Mouse (Mus musculus) stomach, embryonic 16.5 days (tissue): ENCODE data around the gene Igsf9. TPM values are rescaled to one million over a fixed set of nuclear protein-coding genes. Genes with fewer than 3 reads are reported as not detected.
A peak's percentile ranks its signal among the peaks of the same experiment; 100 is the strongest.

Source experiments
- ATAC-seq: fragments of 200-750 bp; cut with Nextera tagmentation; 2 replicates; pipeline ENCODE4 v1.8.0; 2017; ENCODE audit warnings: moderate number of reproducible peaks, moderate TSS enrichment; ENCODE audit not compliant: insufficient read depth, low FRiP score
- H3K27ac ChIP-seq: fragments of 300-500 bp; sonication (generic); 2 replicates; pipeline ENCODE4 v1.5.1; 2014; ENCODE audit warnings: low read length
- H3K27me3 ChIP-seq: fragments of 300-500 bp; sonication (generic); 2 replicates; pipeline ENCODE4 v1.6.1; 2014; ENCODE audit warnings: low read length, control low read depth, mixed read lengths; ENCODE audit not compliant: control insufficient read depth, insufficient read depth
- H3K36me3 ChIP-seq: fragments of 300-500 bp; sonication (generic); 2 replicates; pipeline ENCODE4 v1.6.1; 2014; ENCODE audit warnings: low read length; ENCODE audit not compliant: control insufficient read depth, insufficient read depth
- H3K4me1 ChIP-seq: fragments of 300-500 bp; sonication (generic); 2 replicates; pipeline ENCODE4 v1.6.1; 2014; ENCODE audit warnings: low read length, control low read depth, mixed read lengths; ENCODE audit not compliant: control insufficient read depth, insufficient read depth
- H3K4me2 ChIP-seq: fragments of 300-500 bp; sonication (generic); 2 replicates; pipeline ENCODE4 v1.6.1; 2014; ENCODE audit warnings: low read depth, low read length, mixed read lengths
- H3K4me3 ChIP-seq: fragments of 300-500 bp; sonication (generic); replicated peaks from 2 replicates; pipeline ENCODE4 v1.5.1; 2014; ENCODE audit warnings: mild to moderate bottlenecking, low read length
- H3K9ac ChIP-seq: fragments of 300-500 bp; sonication (generic); 2 replicates; pipeline ENCODE4 v1.6.1; 2014; ENCODE audit warnings: low read length
- H3K9me3 ChIP-seq: fragments of 300-500 bp; sonication (generic); replicated peaks from 2 replicates; pipeline ENCODE4 v1.6.1; 2016; ENCODE audit warnings: low read length, control low read depth; ENCODE audit not compliant: control insufficient read depth
- WGBS: fragments of 180-500 bp; shearing (Covaris S2); extraction: QIAGEN DNeasy Blood & Tissue Kit; methylation state at CpG from one replicate; pipeline ENCODE4 v1.1.7; 2014; 5-methylcytosine and 5-hydroxymethylcytosine counted together
- polyA plus RNA-seq: library from polyadenylated mRNA; unstranded; fragments of >200 nt; fragmentation: Nextera tagmentation; extraction: Ambion mirVana; gene quantifications from 2 replicates; pipeline ENCODE4 v1.2.1, GENCODE M21; 2015

The Igsf9 gene
- polyA plus RNA-seq, 1 experiment from 2014 or later, result 51.6 TPM

GRCm38 (mm10) chr1:172507001-172507400 lies 25.4 kb downstream of the Igsf9 start:
- no peak overlapping the region for H3K4me3 ChIP-seq
- no peak for ATAC-seq
- peaks cover 38% of the 10 kb centered on the region for H3K4me1 ChIP-seq
- H3K9me3 ChIP-seq, result no peaks in the 10 kb centered on the region
- no peak overlapping the region for H3K27ac ChIP-seq
- no peaks in the 10 kb centered on the region for H3K27me3 ChIP-seq
- H3K36me3 ChIP-seq, result peaks cover 14% of the 10 kb centered on the region
- H3K9ac ChIP-seq, result no peak overlapping the region
- 47% methylated on average over 5 of the region's 5 CpGs for WGBS
- H3K4me2 ChIP-seq, result no peak overlapping the region

GRCm38 (mm10) chr1:172507701-172508100 lies 26.1 kb downstream of the Igsf9 start:
- no peak overlapping the region for H3K4me2 ChIP-seq
- no peak overlapping the region for H3K9ac ChIP-seq
- H3K27ac ChIP-seq, result no peak overlapping the region
- H3K9me3 ChIP-seq, result no peaks in the 10 kb centered on the region
- H3K27me3 ChIP-seq, result no peaks in the 10 kb centered on the region
- ATAC-seq, result no peak
- no peak overlapping the region for H3K4me3 ChIP-seq
- peaks cover 34% of the 10 kb centered on the region for H3K4me1 ChIP-seq
- peaks cover 14% of the 10 kb centered on the region for H3K36me3 ChIP-seq
- 88% methylated on average over 3 of the region's 3 CpGs for WGBS

- Histone ChIP-seq H3K27me3 (no peaks in the 10 kb centered on the region), H3K4me1 (peaks cover 34% of the 10 kb centered on the region), H3K4me2 (no peak overlapping the region), H3K4me3 (no peak overlapping the region), H3K27ac (no peak overlapping the region), H3K36me3 (peaks cover 14% of the 10 kb centered on the region), H3K9me3 (no peaks in the 10 kb centered on the region), H3K9ac (no peak overlapping the region)
- no peak for ATAC-seq
- WGBS, result 61% methylated on average over 2 of the region's 2 CpGs
Measured at GRCm38 (mm10) chr1:172508172-172508571, 26.6 kb downstream of the Igsf9 start.

- ATAC-seq, result no peak
- 71% methylated on average over 5 of the region's 5 CpGs for WGBS
- Histone ChIP-seq H3K4me2 (no peak overlapping the region), H3K9ac (no peak overlapping the region), H3K4me3 (no peak overlapping the region), H3K9me3 (no peaks in the 10 kb centered on the region), H3K36me3 (peaks cover 14% of the 10 kb centered on the region), H3K27me3 (no peaks in the 10 kb centered on the region), H3K4me1 (peaks cover 34% of the 10 kb centered on the region), H3K27ac (peak overlapping the region; percentile 88)
Measured at GRCm38 (mm10) chr1:172509235-172509634, 27.6 kb downstream of the Igsf9 start.

GRCm38 (mm10) chr1:172509983-172510382 lies 28.4 kb downstream of the Igsf9 start:
- peaks cover 14% of the 10 kb centered on the region for H3K36me3 ChIP-seq
- H3K4me1 ChIP-seq, result peaks cover 34% of the 10 kb centered on the region
- WGBS, result 40% methylated on average over 8 of the region's 8 CpGs
- H3K4me3 ChIP-seq, result no peak overlapping the region
- peak; percentile 64 for ATAC-seq
- peak overlapping the region; percentile 37; the same call in 1 of the 2 replicates for H3K9ac ChIP-seq
- no peaks in the 10 kb centered on the region for H3K27me3 ChIP-seq
- peak overlapping the region; percentile 42 for H3K4me2 ChIP-seq
- no peaks in the 10 kb centered on the region for H3K9me3 ChIP-seq
- peak overlapping the region; percentile 88 for H3K27ac ChIP-seq

GRCm38 (mm10) chr1:172510421-172510972 lies 28.9 kb downstream of the Igsf9 start:
- ATAC-seq, result peak; percentile 73
- Histone ChIP-seq H3K4me3 (no peak overlapping the region), H3K9ac (peak overlapping the region; percentile 37; the same call in 1 of the 2 replicates), H3K36me3 (peaks cover 14% of the 10 kb centered on the region), H3K27ac (peak overlapping the region; percentile 88), H3K9me3 (no peaks in the 10 kb centered on the region), H3K4me1 (peaks cover 34% of the 10 kb centered on the region), H3K27me3 (no peaks in the 10 kb centered on the region), H3K4me2 (peak overlapping the region; percentile 42)
- 30% methylated on average over 13 of the region's 13 CpGs for whole genome bisulfite sequencing

- Histone ChIP-seq H3K4me1 (peaks cover 29% of the 10 kb centered on the region), H3K9ac (peak overlapping the region; percentile 51), H3K27me3 (no peaks in the 10 kb centered on the region), H3K9me3 (no peaks in the 10 kb centered on the region; the same call in 1 of the 2 replicates), H3K4me3 (no peak overlapping the region), H3K4me2 (peak overlapping the region; percentile 31), H3K27ac (peak overlapping the region; percentile 69), H3K36me3 (peaks cover 4% of the 10 kb centered on the region; the same call in 1 of the 2 replicates)
- 20% methylated on average over 13 of the region's 13 CpGs for WGBS
- no peak for ATAC-seq
Measured at GRCm38 (mm10) chr1:172512962-172513361, 31.4 kb downstream of the Igsf9 start.

GRCm38 (mm10) chr1:172513525-172514212 lies 32.1 kb downstream of the Igsf9 start:
- Histone ChIP-seq H3K36me3 (no peaks in the 10 kb centered on the region), H3K4me3 (no peak overlapping the region), H3K4me2 (peak overlapping the region; percentile 31), H3K4me1 (peaks cover 29% of the 10 kb centered on the region), H3K9ac (peak overlapping the region; percentile 51), H3K27ac (peak overlapping the region; percentile 69), H3K27me3 (no peaks in the 10 kb centered on the region), H3K9me3 (no peaks in the 10 kb centered on the region; the same call in 1 of the 2 replicates)
- WGBS, result 57% methylated on average over 17 of the region's 17 CpGs
- ATAC-seq, result peak; percentile 57; the same call in 1 of the 2 replicates

GRCm38 (mm10) chr1:172514213-172514529 lies 32.6 kb downstream of the Igsf9 start:
- ATAC-seq, result no peak
- Histone ChIP-seq H3K4me1 (peaks cover 29% of the 10 kb centered on the region), H3K9ac (0 out of 2 replicates have a peak overlapping the region, but pooled peaks have one; percentile 10), H3K27ac (peak overlapping the region; percentile 69; the same call in 1 of the 2 replicates), H3K4me3 (no peak overlapping the region), H3K4me2 (0 out of 2 replicates have a peak overlapping the region, but pooled peaks have one; percentile 31), H3K9me3 (no peaks in the 10 kb centered on the region; the same call in 1 of the 2 replicates), H3K27me3 (no peaks in the 10 kb centered on the region), H3K36me3 (no peaks in the 10 kb centered on the region)
- 61% methylated on average over 4 of the region's 4 CpGs for WGBS
